Mouse (Mus musculus) lung, adult 18-20 months (tissue): Measurements from ENCODE around the gene Ube2d1.

Experiments
- DNase-seq, 2 experiments: peaks; one replicate each; pipeline ENCODE4 v3.0.0; 2022; ENCODE audit warnings: mixed read lengths in 2 of 2

Gene Ube2d1

GRCm38 (mm10) chr10:71215996-71216395 is 69.1 kb downstream of the Ube2d1 start:
- DNase-seq: no peak
